Mouse (Mus musculus): ENCODE data around the gene Ccnq. TPM values are rescaled to one million over a fixed set of nuclear protein-coding genes. Genes with fewer than 3 reads are reported as not detected.

Gene Ccnq
- 41.2 and 46.3 TPM in 2 replicates for polyA plus RNA-seq (2012; rRNA removed)

DNA sequence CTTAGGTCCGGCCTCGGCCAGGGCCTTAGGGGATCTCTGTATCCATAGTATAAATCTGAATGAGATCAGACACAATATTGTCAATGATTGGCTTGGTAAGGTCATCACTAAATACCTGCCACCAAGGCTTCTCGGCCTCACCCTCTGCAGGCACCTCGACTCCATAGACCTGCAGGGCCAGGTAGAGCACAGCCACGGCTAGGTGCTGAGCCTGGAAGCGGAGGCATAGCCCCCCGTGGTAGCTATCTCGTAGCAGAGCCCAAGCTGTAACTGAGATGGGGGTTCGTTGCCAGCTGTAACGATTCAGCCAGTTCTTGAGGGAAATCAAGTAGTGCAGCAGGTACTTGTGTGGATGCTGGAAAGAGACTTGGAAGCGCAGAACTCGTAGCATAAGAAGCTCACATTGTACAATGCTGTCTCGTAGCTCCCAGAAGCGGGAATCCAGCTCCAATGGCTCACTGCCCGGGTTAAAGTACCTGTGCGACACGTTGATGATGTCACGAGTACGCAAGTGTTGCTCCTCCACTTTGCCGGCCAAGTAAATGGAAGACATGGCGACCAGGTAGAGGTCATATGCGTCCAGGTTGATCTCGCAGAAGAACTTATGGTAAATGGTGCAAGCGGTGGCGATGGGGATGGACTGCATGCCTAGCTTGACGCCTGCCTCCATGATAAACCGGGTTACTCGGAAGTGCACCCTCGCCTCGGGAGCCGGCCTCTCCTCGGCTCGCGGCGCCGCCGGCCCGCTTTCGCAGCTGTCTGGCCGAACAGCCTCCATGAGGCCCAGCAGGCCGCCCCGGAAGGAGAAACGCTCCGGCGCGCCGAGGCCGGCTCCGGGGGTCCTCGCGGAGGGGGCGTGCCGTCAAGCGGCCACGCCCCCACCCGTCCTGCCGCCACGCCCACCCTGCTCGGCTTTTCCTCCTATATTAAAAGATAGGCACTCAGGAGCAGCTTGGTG is at the start of gene Ccnq:
Gene Ccnq (minus strand): TSS at position 845 of the 958 bp plus-strand sequence.
- peak; percentile 54 for DNase-seq (ENCODE audit: low read depth, low spot score)
- 7% methylated on average over 59 of the region's 59 CpGs for WGBS

DNA sequence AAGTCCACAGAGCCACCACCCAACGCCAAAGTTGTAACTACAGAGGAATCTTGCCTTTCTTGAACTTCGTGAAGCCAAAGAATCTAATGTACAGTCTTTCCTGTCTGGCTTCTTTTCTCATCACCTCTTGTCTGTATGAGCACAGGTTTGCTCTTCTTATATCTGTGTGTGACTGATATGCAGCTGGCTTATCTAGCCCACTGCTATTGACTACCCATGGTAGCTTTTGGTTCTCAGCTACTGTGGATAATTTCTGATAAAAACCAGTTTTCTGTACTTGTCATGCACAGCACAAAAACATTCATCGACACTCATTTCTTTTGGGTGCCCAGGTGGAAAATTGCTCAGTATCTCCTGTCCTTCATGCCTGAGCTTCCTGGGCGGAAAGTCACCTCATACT is 49.6 kb upstream of the Ccnq start:
- WGBS: 89% methylated on average over 4 of the region's 4 CpGs
- DNase-seq (ENCODE audit: low read depth, low spot score): no peak

DNA sequence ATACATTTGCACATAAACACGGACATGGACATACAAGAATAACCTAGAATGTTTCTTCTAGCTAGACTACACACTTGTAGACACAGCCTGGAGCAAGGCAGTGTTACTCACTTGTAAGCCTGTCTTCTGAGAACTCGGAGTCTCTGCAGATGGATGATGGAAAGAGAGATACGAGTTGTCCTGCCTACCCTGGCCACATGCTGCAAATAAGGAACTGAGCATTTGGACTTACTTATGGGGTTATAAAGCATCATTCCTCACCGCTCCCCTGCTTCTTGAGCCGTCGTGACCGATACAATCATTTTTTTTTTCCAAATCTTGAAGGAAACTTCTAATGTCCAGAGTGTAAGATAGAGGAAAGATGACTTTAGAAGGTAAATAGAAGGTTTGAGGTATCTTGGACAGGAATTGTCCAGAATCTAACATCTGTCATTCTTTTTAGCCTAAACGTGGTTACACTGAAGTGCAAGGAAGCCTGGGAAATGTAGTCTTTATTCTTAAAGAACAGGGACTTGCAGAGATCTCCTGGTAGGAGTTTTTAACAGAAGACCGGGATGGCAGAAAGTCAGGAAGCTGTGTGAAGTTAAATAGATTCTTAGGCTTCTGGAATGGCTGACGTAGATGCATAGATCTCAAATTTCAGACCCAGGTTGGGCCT is 44.7 kb upstream of the Ccnq start:
- WGBS: 80% methylated on average over 10 of the region's 10 CpGs
- DNase-seq (ENCODE audit: low read depth, low spot score): no peak

DNA sequence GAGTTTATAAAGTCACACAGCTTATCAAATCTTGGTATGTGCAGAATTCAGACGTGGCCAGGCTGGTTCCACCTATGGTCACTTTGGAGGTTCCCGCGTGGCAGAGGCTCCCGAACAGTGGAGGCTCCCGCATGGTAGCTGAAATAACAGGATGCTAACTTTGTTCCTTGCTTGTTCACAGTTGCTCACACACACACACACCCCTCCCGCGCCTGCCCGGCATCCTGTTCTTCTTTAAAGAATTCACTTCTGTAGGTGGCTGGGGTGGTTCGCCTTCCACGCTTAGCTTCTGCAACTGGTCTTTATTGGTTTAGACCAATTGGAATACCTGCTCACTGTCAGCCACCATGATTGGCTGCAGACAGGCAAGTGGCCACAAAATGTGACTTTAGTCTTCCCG is 41.6 kb upstream of the Ccnq start:
- 77% methylated on average over 11 of the region's 11 CpGs for WGBS
- DNase-seq (ENCODE audit: low read depth, low spot score): no peak

DNA sequence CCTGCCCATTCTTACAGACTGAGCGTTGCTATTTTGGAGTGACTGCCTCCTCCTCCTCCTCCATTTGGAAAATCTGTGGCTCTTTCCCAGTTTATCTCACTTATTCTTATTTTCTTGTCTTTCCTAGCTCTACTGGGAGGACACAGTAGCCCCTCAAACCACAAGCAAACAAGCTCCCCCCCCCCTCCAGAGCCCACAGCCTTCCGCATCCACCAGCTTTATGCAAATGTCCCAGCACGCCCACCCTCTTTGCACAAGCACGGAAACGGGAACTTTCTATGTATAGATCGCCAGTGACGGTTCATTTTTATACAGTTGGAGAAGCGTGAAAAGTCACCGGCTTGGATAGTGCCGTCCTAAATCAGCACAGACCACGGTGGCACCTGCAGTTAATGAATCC is 40.9 kb upstream of the Ccnq start:
- 26% methylated on average over 11 of the region's 11 CpGs for WGBS
- DNase-seq (ENCODE audit: low read depth, low spot score): no peak

- 40% methylated on average over 5 of the region's 5 CpGs for WGBS
- DNase-seq (ENCODE audit: low read depth, low spot score): no peak
Measured at GRCm38 (mm10) chr11:78792055-78792454, 40.5 kb upstream of the Ccnq start.

DNA sequence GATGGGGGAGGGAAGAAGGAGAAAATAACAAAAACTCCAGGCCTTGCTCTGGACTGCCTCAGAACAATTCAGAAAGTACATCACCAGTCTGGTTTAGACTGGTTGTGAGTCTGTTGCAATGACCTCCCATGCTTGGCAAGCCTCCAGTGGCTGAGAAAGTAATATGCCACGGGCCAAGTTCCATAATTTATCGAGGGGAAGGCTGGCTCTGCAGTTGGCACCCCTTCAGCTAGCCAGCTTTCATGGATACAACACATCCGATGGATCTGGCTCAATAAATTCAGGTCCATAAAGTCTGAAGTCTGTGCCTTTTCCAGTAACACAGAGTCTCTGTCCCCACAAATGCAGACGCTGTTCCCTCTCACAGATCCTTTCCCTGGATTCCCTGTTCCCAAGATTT is 40.1 kb upstream of the Ccnq start:
- WGBS: 12% methylated on average over 4 of the region's 4 CpGs

DNA sequence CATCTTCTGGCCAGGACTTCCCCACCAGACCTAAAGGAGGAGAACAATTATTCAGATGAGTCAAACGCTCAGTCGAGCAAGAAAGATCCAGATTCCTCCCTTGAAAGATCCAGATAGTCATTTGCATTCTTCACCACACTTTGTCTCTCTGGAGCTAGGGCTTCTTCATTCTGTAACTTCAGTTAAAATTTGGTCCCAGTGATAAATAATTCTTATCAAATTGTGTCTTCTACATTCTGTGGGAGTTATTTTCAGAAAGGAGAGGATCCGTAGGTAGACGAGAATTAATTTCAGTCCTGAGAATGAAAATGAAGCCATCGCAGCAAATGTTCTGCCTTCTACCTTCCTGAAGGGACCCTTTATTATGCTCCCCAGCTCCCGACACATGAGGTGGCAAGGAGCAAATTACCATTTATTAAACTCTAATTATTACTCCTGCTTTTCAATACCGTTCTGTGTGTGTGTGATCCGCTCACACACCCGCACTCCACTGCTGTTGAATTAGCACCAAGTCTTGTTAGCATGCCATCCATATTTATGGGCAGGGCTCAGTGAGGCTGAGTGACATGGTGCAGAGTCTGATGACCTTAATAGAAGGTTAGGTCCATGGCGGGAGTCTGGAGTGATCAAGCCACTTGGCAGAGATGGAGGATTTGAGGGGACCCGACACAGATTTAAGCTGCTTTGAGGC is 38.0 kb upstream of the Ccnq start:
- 90% methylated on average over 11 of the region's 11 CpGs for WGBS
- DNase-seq (ENCODE audit: low read depth, low spot score): no peak

More for the DNA sequence above, 40.1 kb upstream of the Ccnq start:
- peak; percentile 58 for DNase-seq (ENCODE audit: low read depth, low spot score)

DNA sequence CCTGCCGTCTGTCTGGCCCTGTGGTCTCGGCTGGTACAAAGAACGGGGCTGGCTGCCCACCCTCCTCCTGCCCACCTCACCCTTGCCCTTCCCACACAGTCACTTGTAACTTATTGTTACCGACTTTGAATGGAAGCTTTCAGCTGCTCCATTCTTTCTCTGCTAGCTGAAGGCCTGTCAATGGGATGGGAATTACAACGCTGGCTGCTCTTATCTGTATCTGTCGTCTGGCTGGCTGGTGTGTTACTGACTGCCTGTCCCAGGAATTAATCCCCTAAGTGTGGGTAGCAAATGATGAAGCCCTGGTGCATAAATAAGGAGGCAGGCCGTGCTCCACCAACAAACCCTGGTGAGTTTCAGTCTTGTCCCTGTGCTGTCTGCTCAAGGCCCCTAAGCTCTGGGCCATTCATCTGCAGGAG is 34.5 kb upstream of the Ccnq start:
- 64% methylated on average over 7 of the region's 7 CpGs for WGBS
- DNase-seq (ENCODE audit: low read depth, low spot score): no peak

- DNase-seq (ENCODE audit: low read depth, low spot score): no peak
- 80% methylated on average over 9 of the region's 9 CpGs for WGBS
Measured at GRCm38 (mm10) chr11:78782791-78783347, 31.3 kb upstream of the Ccnq start.

DNA sequence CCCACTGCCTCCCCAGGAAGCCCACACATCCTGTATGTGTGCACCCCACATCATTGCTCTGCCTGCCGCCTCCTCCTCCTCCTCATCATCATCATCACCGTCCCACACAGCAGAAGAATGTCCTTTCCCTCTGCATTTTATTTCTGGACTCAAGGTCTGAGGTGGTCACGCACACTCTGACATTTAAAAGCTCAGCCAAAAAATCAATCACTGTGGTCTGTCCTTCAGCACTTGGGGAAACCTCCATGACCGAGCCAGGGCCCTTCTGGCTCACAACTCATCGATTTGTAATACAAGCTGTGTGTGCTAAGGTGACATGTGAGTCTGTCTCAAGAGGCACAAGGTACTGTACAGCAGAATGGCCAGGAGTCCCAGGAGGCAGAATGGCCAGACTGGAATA is 30.8 kb upstream of the Ccnq start:
- WGBS: 79% methylated on average over 5 of the region's 5 CpGs
- DNase-seq (ENCODE audit: low read depth, low spot score): no peak

DNA sequence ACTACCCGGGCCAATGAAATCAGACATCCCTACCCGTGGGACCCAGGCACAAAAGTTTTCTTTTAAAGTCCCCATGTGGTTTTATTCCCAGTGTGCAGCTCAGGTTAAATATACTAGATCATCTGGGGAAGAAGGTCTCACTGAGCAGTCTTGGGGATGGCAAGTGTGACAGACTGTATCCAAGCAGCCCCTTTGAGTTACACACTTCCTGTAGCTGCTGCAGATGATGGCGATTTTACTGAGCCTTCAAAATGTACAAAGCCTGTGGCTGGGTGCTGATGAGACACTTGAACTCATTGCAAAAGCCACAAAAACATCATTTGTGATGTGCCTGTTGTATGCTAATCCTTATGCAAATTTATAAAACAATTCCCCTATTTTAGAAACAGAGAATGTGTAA is 29.0 kb upstream of the Ccnq start:
- DNase-seq (ENCODE audit: low read depth, low spot score): no peak
- WGBS: 74% methylated on average over 3 of the region's 3 CpGs

DNA sequence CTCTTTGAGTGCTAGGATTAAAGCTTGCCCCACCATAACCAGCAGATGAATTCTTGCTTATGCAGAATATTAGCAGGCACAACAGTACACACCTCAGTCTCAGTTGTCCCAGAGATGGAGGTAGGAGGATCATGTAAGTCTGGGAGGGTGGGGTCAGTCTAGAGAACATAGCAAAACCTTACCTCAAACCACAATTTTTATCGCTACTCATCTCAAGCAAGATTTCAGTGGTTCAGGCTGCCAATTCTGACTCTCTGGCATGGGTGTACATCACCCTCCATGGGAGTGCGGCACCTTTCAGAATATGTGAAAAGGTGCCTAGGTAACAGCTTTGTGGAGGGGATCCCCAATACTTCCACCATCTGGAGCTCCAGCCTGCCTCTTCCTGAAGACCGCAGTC is 28.5 kb upstream of the Ccnq start:
- 91% methylated on average over 3 of the region's 3 CpGs for WGBS
- DNase-seq (ENCODE audit: low read depth, low spot score): no peak

GRCm38 (mm10) chr11:78777851-78778680 is 26.5 kb upstream of the Ccnq start:
- no peak for DNase-seq (ENCODE audit: low read depth, low spot score)
- WGBS: 50% methylated on average over 10 of the region's 10 CpGs

- 78% methylated on average over 11 of the region's 11 CpGs for whole genome bisulfite sequencing
- no peak for DNase-seq (ENCODE audit: low read depth, low spot score)
Measured at GRCm38 (mm10) chr11:78771751-78772283, 20.3 kb upstream of the Ccnq start.

DNA sequence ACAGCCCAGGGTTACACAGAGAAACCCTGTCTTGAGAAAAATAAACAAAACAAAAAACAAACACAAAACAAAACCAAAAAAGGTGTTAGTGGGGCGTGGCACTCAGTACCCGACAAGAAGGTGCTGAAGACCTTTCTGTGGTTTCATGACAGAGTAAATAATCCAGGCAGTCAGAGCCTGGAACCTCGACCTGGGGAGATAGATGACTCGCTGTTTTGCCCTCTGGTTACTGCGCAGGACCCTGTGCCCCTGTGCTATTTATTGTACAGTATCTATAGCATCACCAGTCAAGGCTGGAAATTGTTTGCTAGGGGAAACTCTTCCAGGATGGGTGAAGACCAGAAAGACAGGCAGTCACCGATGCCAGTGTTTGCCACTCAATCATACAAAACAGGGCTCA is 18.9 kb upstream of the Ccnq start:
- 63% methylated on average over 6 of the region's 6 CpGs for WGBS
- DNase-seq (ENCODE audit: low read depth, low spot score): no peak

- DNase-seq (ENCODE audit: low read depth, low spot score): no peak
- 69% methylated on average over 3 of the region's 3 CpGs for WGBS
Measured at GRCm38 (mm10) chr11:78768778-78769177, 17.2 kb upstream of the Ccnq start.

- DNase-seq (ENCODE audit: low read depth, low spot score): no peak
- WGBS: 70% methylated on average over 6 of the region's 6 CpGs
Measured at GRCm38 (mm10) chr11:78766069-78766830, 14.7 kb upstream of the Ccnq start.
